Comparison of ENCODE assay signal across 17 mouse cellular contexts in the genomic region with DNA sequence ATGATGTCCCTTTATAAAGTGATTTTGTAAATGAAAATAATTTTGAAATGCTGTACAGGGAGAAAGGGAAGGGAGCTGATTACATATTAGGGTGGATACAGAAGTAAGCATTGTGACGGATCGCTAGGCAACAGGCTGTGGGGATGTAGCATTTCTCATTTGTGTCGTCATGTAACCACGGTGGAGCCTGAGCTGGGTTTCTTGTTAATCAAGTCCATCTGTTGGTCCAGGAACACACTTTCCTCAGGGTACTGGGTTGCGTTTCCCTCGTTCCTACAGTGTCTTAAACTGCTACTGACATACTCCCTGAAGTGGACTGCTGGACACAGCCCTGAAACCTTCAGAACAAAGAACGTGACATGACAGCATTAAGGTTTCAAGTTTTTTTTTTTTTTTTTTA. TPM values are rescaled to one million over a fixed set of nuclear protein-coding genes. Genes with fewer than 3 reads are reported as not detected.
DNase-seq lines count a peak whose midpoint lies in the region; ATAC-seq lines count a peak whose summit lies in the region.
"Had no signal": no experiment of that assay in that cellular context is flagged by ENCODE, and none has a peak within 500 bp of the region (broad histone marks: within the 10 kb centered on the region; RNA-seq: fewer than 3 reads in every experiment).

No protein-coding gene starts in this region.

- 48% methylated on average over 7 of the region's 7 CpGs for WGBS in hindbrain, embryonic 10.5 days
- 34% methylated on average over 7 of the region's 7 CpGs for WGBS in hindbrain, embryonic 12.5 days
- WGBS in embryonic facial prominence, embryonic 15.5 days = 25% methylated on average over 7 of the region's 7 CpGs

- peaks cover 20% of the 10 kb centered on the region for H3K4me1 ChIP-seq in hindbrain, embryonic 10.5 days (replicated peaks)
- H3K4me1 ChIP-seq in hindbrain, embryonic 12.5 days = peaks cover 19% of the 10 kb centered on the region
- H3K4me1 ChIP-seq in embryonic facial prominence, embryonic 15.5 days = peaks cover 8% of the 10 kb centered on the region
- H3K4me1 ChIP-seq: stomach, embryonic 15.5 days had no signal

- peaks cover 45% of the 10 kb centered on the region for H3K36me3 ChIP-seq in hindbrain, embryonic 10.5 days
- peaks cover 31% of the 10 kb centered on the region for H3K36me3 ChIP-seq in hindbrain, embryonic 12.5 days
- peaks cover 28% of the 10 kb centered on the region; the same call in 1 of the 2 replicates for H3K36me3 ChIP-seq in embryonic facial prominence, embryonic 15.5 days

- ATAC-seq in hindbrain, embryonic 12.5 days (ENCODE audit: low FRiP score) = no peak
- peak; percentile 78 for ATAC-seq in embryonic facial prominence, embryonic 15.5 days (ENCODE audit: insufficient number of reproducible peaks, low FRiP score, low TSS enrichment, low read depth)
- ATAC-seq in megakaryocyte, adult 5-6 weeks (ENCODE audit: poor library complexity, severe bottlenecking) = no peak
- ATAC-seq: intestine, embryonic 16.5 days had no signal

- H3K27me3 ChIP-seq in hindbrain, embryonic 10.5 days (ENCODE audit: insufficient read depth, poor library complexity, severe bottlenecking) = no peaks in the 10 kb centered on the region
- no peaks in the 10 kb centered on the region for H3K27me3 ChIP-seq in hindbrain, embryonic 12.5 days
- no peaks in the 10 kb centered on the region for H3K27me3 ChIP-seq in embryonic facial prominence, embryonic 15.5 days
- H3K27me3 ChIP-seq: stomach, embryonic 15.5 days had no signal

- H3K9me3 ChIP-seq in hindbrain, embryonic 10.5 days = no peaks in the 10 kb centered on the region
- H3K9me3 ChIP-seq in hindbrain, embryonic 12.5 days (replicated peaks) = no peaks in the 10 kb centered on the region
- H3K9me3 ChIP-seq in embryonic facial prominence, embryonic 15.5 days (replicated peaks) = no peaks in the 10 kb centered on the region
- H3K9me3 ChIP-seq: stomach, embryonic 15.5 days had no signal

- peak; percentile 54 for DNase-seq in hindbrain, embryonic 10.5 days (ENCODE audit: low spot score)
- DNase-seq in embryo, embryonic 10 days (ENCODE audit: low spot score) = peak; percentile 78
- DNase-seq in neural tube, embryonic 10.5 days (ENCODE audit: extremely low spot score, low spot score) = peak; percentile 33
- no peak for DNase-seq in layer of hippocampus, adult 9-10 months (ENCODE audit: low spot score)
- DNase-seq: cerebellum, adult 18-20 months; gastrocnemius, postnatal 36 days; heart, postnatal 14 days; lung, postnatal 36 days; thymus, postnatal 14 days had no signal

- H3K4me3 ChIP-seq in hindbrain, embryonic 10.5 days = no peak overlapping the region
- H3K4me3 ChIP-seq in hindbrain, embryonic 12.5 days = no peak overlapping the region
- no peak overlapping the region for H3K4me3 ChIP-seq in embryonic facial prominence, embryonic 15.5 days (replicated peaks)
- H3K4me3 ChIP-seq: erythroblast, embryonic 14.5 days; left cerebral cortex, adult 2 months; stomach, embryonic 15.5 days had no signal

- H3K4me2 ChIP-seq in hindbrain, embryonic 12.5 days (replicated peaks) = no peak overlapping the region
- H3K4me2 ChIP-seq in embryonic facial prominence, embryonic 15.5 days (replicated peaks) = 0 out of 2 replicates have a peak overlapping the region, but pooled peaks have one; percentile 15
- H3K4me2 ChIP-seq: stomach, embryonic 15.5 days had no signal

- H3K27ac ChIP-seq in hindbrain, embryonic 10.5 days = no peak overlapping the region
- no peak overlapping the region for H3K27ac ChIP-seq in hindbrain, embryonic 12.5 days
- H3K27ac ChIP-seq in embryonic facial prominence, embryonic 15.5 days (replicated peaks) = peak overlapping the region; percentile 68; the same call in 1 of the 2 replicates
- H3K27ac ChIP-seq: left cerebral cortex, adult 2 months; liver, embryonic 14.5 days; stomach, embryonic 15.5 days had no signal

- no peak overlapping the region for H3K9ac ChIP-seq in hindbrain, embryonic 12.5 days
- H3K9ac ChIP-seq in embryonic facial prominence, embryonic 15.5 days = no peak overlapping the region
- H3K9ac ChIP-seq: liver, embryonic 14.5 days; stomach, embryonic 15.5 days had no signal

RNA-seq across cellular contexts. Expression of gene Ttc28, which starts 18.6 kb away (rescaled TPM):
- 10.9 and 14.5 TPM in 2 replicates for polyA plus RNA-seq in hindbrain, embryonic 10.5 days (2016; fragmentation: Nextera tagmentation; extraction: Ambion mirVana)
- 26.9 and 28.2 TPM in 2 replicates for polyA plus RNA-seq in hindbrain, embryonic 12.5 days (2016; fragmentation: Nextera tagmentation; extraction: Ambion mirVana)
- polyA plus RNA-seq in embryonic facial prominence, embryonic 15.5 days (2015; fragmentation: Nextera tagmentation; extraction: Ambion mirVana) = 12.6 and 12.7 TPM in 2 replicates
- total RNA-seq in megakaryocyte, adult 5-6 weeks (2015) = 0.89 TPM in 2 replicates
- 0.29 and 7.4 TPM in 2 replicates for total RNA-seq in megakaryocyte, adult 5-6 weeks (2017)

RNA-seq across cellular contexts. Expression of gene Chek2, which starts 58.4 kb away (rescaled TPM):
- polyA plus RNA-seq in hindbrain, embryonic 10.5 days (2016; fragmentation: Nextera tagmentation; extraction: Ambion mirVana) = 31.0 and 43.8 TPM in 2 replicates
- polyA plus RNA-seq in hindbrain, embryonic 12.5 days (2016; fragmentation: Nextera tagmentation; extraction: Ambion mirVana) = 18.3 and 18.4 TPM in 2 replicates
- polyA plus RNA-seq in embryonic facial prominence, embryonic 15.5 days (2015; fragmentation: Nextera tagmentation; extraction: Ambion mirVana) = 17.1 and 23.5 TPM in 2 replicates
- total RNA-seq in megakaryocyte, adult 5-6 weeks (2015) = 22.7 and 24.7 TPM in 2 replicates
- 22.1 and 24.0 TPM in 2 replicates for total RNA-seq in megakaryocyte, adult 5-6 weeks (2017)

RNA-seq across cellular contexts. Expression of gene Hscb, which starts 58.6 kb away (rescaled TPM):
- 22.8 and 23.0 TPM in 2 replicates for polyA plus RNA-seq in hindbrain, embryonic 10.5 days (2016; fragmentation: Nextera tagmentation; extraction: Ambion mirVana)
- polyA plus RNA-seq in hindbrain, embryonic 12.5 days (2016; fragmentation: Nextera tagmentation; extraction: Ambion mirVana) = 18.5 and 21.4 TPM in 2 replicates
- 24.6 and 25.2 TPM in 2 replicates for polyA plus RNA-seq in embryonic facial prominence, embryonic 15.5 days (2015; fragmentation: Nextera tagmentation; extraction: Ambion mirVana)
- 26.9 and 29.5 TPM in 2 replicates for total RNA-seq in megakaryocyte, adult 5-6 weeks (2015)
- total RNA-seq in megakaryocyte, adult 5-6 weeks (2017) = 20.3 and 33.5 TPM in 2 replicates
